Mouse (Mus musculus) forebrain, embryonic 16.5 days (tissue): ENCODE results near the gene Unc93a. TPM values are rescaled to one million over a fixed set of nuclear protein-coding genes. Genes with fewer than 3 reads are reported as not detected.
"Not testable (repeated sequence)": the region's sequence is repeated elsewhere in the genome, so short reads cannot be mapped to it uniquely, and the experiment has no call there.

Experiments
- ATAC-seq: fragments of 200-750 bp; cut with Nextera tagmentation; 2 replicates; pipeline ENCODE4 v1.8.0; 2017; ENCODE audit warnings: mild to moderate bottlenecking, moderate library complexity
- H3K27ac ChIP-seq: fragments of 300-500 bp; sonication (generic); 2 replicates; pipeline ENCODE4 v1.5.1; 2014; ENCODE audit warnings: low read length, control low read depth
- H3K27me3 ChIP-seq: fragments of 300-500 bp; sonication (generic); replicated peaks from 2 replicates; pipeline ENCODE4 v1.6.1; 2014; ENCODE audit warnings: low read length; ENCODE audit not compliant: control insufficient read depth, insufficient read depth
- H3K36me3 ChIP-seq: fragments of 300-500 bp; sonication (generic); 2 replicates; pipeline ENCODE4 v1.6.1; 2014; ENCODE audit not compliant: control insufficient read depth, insufficient read depth
- H3K4me1 ChIP-seq: fragments of 300-500 bp; sonication (generic); replicated peaks from 2 replicates; pipeline ENCODE4 v1.6.1; 2014; ENCODE audit warnings: low read length; ENCODE audit not compliant: control insufficient read depth, insufficient read depth
- H3K4me2 ChIP-seq: fragments of 300-500 bp; sonication (generic); 2 replicates; pipeline ENCODE4 v1.6.1; 2014; ENCODE audit warnings: mild to moderate bottlenecking, low read length, control low read depth
- H3K4me3 ChIP-seq: fragments of 300-500 bp; sonication (generic); replicated peaks from 2 replicates; pipeline ENCODE4 v1.5.1; 2014; ENCODE audit warnings: mild to moderate bottlenecking, low read length, control low read depth
- H3K9ac ChIP-seq: fragments of 300-500 bp; sonication (generic); replicated peaks from 2 replicates; pipeline ENCODE4 v1.6.1; 2014; ENCODE audit warnings: low read depth, low read length, control low read depth
- H3K9me3 ChIP-seq: fragments of 300-500 bp; sonication (generic); 2 replicates; pipeline ENCODE4 v1.6.1; 2016; ENCODE audit warnings: low read length; ENCODE audit not compliant: control insufficient read depth
- WGBS: fragments of 180-500 bp; shearing (Covaris S2); extraction: QIAGEN DNeasy Blood & Tissue Kit; methylation state at CpG from one replicate; pipeline ENCODE4 v1.1.7; 2014; 5-methylcytosine and 5-hydroxymethylcytosine counted together
- polyA plus RNA-seq: library from polyadenylated mRNA; unstranded; fragments of >200 nt; fragmentation: Nextera tagmentation; extraction: Ambion mirVana; gene quantifications from 2 replicates; pipeline ENCODE4 v1.2.1, GENCODE M21; 2015

Unc93a gene
- polyA plus RNA-seq, 1 experiment from 2014 or later: 0.09 TPM

DNA sequence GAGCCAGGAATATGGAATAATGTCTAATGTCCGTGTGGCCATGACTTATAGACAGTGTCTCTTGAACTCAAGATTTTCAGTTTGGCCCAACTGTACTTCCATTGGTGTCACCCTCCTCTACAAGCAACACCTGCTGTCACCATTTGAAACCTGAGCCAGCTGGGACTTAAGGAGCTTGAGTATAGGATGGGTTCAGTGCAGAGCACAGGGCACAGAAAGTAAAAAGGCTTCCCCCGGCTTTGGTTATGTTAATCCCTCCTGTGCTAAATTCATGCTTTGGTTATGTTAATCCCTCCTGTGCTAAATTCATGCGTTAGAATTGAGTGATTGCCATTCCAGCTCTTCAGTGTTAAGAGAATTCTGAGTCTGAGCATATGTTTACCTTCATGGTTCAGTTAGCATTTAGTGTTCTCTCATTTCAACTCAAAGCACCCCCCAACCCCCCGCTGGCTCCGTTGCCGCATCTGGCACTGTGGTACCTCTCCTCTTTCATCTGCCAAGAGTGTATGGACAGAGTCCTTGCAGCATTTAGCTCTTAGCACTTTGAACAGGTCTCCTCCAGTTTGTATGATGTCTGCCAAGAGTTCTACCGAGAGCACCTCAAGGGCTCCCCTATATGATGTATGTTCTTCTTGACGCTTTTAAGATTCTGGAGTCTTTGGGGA lies 39.4 kb downstream of the Unc93a start:
- H3K9ac ChIP-seq, H3K36me3 ChIP-seq, H3K9me3 ChIP-seq, H3K27me3 ChIP-seq, H3K4me2 ChIP-seq, H3K27ac ChIP-seq, H3K4me1 ChIP-seq, H3K4me3 ChIP-seq: not testable (repeated sequence)
- WGBS: 43% methylated on average over 5 of the region's 8 CpGs
- peak; percentile 52; the same call in 1 of the 2 replicates for ATAC-seq

DNA sequence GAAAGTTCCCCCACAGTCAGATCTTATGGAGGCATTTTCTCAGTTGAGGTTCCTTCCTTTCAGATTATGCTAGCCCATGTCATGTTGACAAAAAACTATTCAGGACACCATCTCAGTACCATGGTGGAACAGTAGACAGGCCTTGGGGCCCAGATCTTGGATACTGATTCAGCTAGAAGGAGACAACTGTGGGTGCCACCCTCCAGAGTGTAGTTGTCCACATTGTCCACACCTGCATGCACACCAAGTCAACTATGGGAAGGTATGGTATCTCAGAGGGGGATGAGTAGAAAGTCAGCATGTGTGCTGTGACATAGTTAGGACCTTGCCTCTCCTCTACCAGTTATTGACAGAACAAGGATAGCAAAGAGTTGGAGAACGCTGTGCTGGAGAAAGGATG lies 40.1 kb downstream of the Unc93a start:
- ATAC-seq, H3K4me1 ChIP-seq, H3K36me3 ChIP-seq, H3K9me3 ChIP-seq, H3K27ac ChIP-seq, H3K9ac ChIP-seq, H3K27me3 ChIP-seq, H3K4me2 ChIP-seq, H3K4me3 ChIP-seq: not testable (repeated sequence)
- no CpG with 5 or more reads among the region's 1 CpGs for WGBS

DNA sequence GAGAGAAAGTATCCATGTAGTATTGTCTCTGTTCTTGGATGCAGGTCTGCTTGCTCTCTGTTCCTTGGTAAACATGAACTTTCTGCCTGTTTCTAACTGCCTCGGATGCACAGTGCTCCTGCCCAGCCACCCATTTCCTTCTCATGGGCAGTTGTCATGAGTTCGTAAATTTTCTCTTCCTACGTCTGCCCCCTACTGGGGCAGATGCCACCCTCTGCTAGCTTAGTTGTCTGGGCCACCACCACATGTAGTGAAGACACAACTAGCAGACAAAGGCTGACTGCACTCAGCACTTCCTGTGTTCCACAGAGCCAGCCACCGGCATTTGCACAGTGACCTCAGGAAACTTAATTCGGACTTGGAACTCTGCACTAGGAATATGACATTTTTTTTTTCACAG lies 62.4 kb downstream of the Unc93a start:
- ATAC-seq, H3K9me3 ChIP-seq, H3K27ac ChIP-seq, H3K4me2 ChIP-seq, H3K4me3 ChIP-seq, H3K36me3 ChIP-seq, H3K4me1 ChIP-seq, H3K27me3 ChIP-seq, H3K9ac ChIP-seq: not testable (repeated sequence)
- 88% methylated on average over 3 of the region's 5 CpGs for WGBS

DNA sequence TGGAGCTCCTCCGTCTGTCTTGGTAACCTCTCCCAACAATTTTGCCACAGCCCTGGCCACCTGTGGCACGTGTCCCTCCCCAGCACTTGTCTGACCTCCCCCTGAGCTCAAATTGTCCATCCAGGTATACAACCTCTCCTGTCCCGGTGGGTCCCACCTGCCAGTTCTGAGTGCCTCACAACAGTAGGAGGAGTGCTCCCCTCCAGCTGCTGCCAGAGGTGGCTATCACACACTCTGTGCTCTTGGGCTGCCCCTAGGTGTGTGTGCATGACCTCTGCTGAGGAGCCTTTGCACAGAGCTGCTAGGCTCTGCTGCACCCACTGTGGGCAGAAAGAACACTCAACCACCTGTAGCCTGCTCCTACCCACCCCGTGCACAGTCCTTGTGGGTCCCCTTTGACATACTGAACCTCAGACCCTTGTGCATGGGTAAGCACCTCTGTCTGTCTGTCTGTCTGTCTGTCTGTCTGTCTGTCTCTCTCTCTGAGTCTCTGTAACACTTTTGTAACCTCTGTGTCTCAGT lies 63.7 kb downstream of the Unc93a start:
- ATAC-seq, H3K4me2 ChIP-seq, H3K9me3 ChIP-seq, H3K4me3 ChIP-seq, H3K27me3 ChIP-seq, H3K36me3 ChIP-seq, H3K27ac ChIP-seq, H3K9ac ChIP-seq, H3K4me1 ChIP-seq: not testable (repeated sequence)
- WGBS: no CpG with 5 or more reads among the region's 4 CpGs

DNA sequence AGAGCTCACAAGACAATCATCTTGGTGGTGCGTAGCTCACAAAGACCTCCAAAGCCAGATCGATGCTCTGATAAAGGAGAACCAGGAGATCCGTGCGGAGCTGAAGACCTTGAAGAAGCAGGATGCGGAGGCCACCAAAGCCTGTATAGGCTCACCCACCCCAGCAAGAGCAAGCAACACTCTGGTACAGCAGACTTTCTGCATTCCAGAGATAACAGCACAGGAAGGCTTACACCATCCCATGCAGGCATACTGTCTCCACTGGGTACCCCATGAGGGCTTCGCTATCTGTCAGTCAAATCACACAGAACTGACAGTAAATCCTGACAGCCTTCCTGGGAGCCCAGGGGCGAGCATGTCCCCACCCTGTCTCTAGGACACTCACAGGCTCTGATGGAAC lies 68.7 kb downstream of the Unc93a start:
- ATAC-seq, H3K36me3 ChIP-seq, H3K4me1 ChIP-seq, H3K27ac ChIP-seq, H3K27me3 ChIP-seq, H3K4me2 ChIP-seq, H3K4me3 ChIP-seq, H3K9ac ChIP-seq, H3K9me3 ChIP-seq: not testable (repeated sequence)
- 93% methylated on average over 4 of the region's 7 CpGs for WGBS

DNA sequence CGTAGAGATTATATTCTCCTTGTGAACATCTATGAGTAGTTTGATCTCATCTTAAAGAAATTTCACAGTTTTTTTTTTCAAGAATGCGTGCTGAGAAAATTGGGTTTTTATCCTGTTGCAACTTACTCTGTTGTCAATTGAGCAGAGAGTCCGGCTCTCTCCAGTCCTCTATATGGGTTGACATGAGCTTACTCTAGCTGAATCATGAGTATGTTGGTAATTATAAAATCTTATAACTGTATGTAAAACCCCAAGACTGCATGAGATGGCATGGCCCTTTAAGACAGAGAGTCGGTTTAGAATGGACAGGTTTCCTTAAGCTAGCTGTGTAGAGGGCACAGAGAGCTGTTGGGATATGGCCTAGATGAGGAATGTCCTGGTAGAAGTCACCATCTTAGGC lies 70.8 kb downstream of the Unc93a start, which contains the start of gene Tcp10b:
TSS of gene Tcp10b (plus strand) at position 301 of the 400 bp plus-strand sequence.
- H3K4me2 ChIP-seq, H3K27ac ChIP-seq, H3K27me3 ChIP-seq, H3K9ac ChIP-seq, H3K4me1 ChIP-seq, H3K4me3 ChIP-seq, H3K9me3 ChIP-seq, H3K36me3 ChIP-seq, ATAC-seq: not testable (repeated sequence)
- 93% methylated on average over 3 of the region's 4 CpGs for WGBS

Other genes with a start within 250 kb of the Unc93a start
- gene Pnldc1, start 221.6 kb downstream of the Unc93a start, polyA plus RNA-seq: 2.2 and 2.3 TPM in 2 replicates
- gene Tcp1, start 216.1 kb downstream of the Unc93a start, polyA plus RNA-seq: 410 and 457 TPM in 2 replicates
- gene Mrpl18, start 215.5 kb downstream of the Unc93a start, polyA plus RNA-seq: 122 and 126 TPM in 2 replicates
- gene Acat3, start 191.2 kb downstream of the Unc93a start, polyA plus RNA-seq: 1.0 and 1.1 TPM in 2 replicates
- gene Acat2, start 171.1 kb downstream of the Unc93a start, polyA plus RNA-seq: 336 and 338 TPM in 2 replicates
- 155 and 168 TPM in 2 replicates for gene Wtap, start 137.6 kb downstream of the Unc93a start, polyA plus RNA-seq
- gene Sod2, start 125.0 kb downstream of the Unc93a start, polyA plus RNA-seq: 107 and 120 TPM in 2 replicates
- gene Gpr31b, start 79.5 kb downstream of the Unc93a start, polyA plus RNA-seq: 0.25 and 0.58 TPM in 2 replicates
- 0.17 TPM in 1 of 2 replicates, not detected in the other for gene Tcp10b, start 70.7 kb downstream of the Unc93a start, polyA plus RNA-seq
- gene Smok2a, start 89.4 kb upstream of the Unc93a start, polyA plus RNA-seq: not detected in 2 replicates
- not detected in 2 replicates for gene Smok2b, start 98.4 kb upstream of the Unc93a start, polyA plus RNA-seq
- gene Tcp10c, start 222.8 kb upstream of the Unc93a start, polyA plus RNA-seq: not detected in 2 replicates